Mouse (Mus musculus) testis, adult 2 months (tissue): ENCODE data around the gene Ldb2. TPM values are rescaled to one million over a fixed set of nuclear protein-coding genes. Genes with fewer than 3 reads are reported as not detected.

ENCODE experiments used
- H3K27ac ChIP-seq: fragments of 200-500 bp; 2 replicates; pipeline ENCODE4 v1.5.1; 2012; ENCODE audit warnings: low read depth, low read length; ENCODE audit not compliant: control insufficient read depth, insufficient read depth
- H3K27me3 ChIP-seq: fragments of 200-500 bp; 2 replicates; pipeline ENCODE4 v1.6.1; 2012; ENCODE audit warnings: mild to moderate bottlenecking, low read length, moderate library complexity; ENCODE audit not compliant: control insufficient read depth, insufficient read depth
- H3K36me3 ChIP-seq: fragments of 200-500 bp; 2 replicates; pipeline ENCODE4 v1.6.1; 2012; ENCODE audit warnings: mild to moderate bottlenecking, low read length; ENCODE audit not compliant: control insufficient read depth, insufficient read depth
- H3K4me1 ChIP-seq: fragments of 200-500 bp; 2 replicates; pipeline ENCODE4 v1.6.1; 2012; ENCODE audit warnings: low read length; ENCODE audit not compliant: control insufficient read depth, insufficient read depth
- H3K4me3 ChIP-seq: fragments of 200-500 bp; 2 replicates; pipeline ENCODE4 v1.5.1; 2012; ENCODE audit warnings: low read depth, mild to moderate bottlenecking, low read length, moderate library complexity, mixed read lengths; ENCODE audit not compliant: control insufficient read depth
- CTCF ChIP-seq: fragments of 200-500 bp; IDR thresholded peaks from 2 replicates; pipeline ENCODE4 v1.5.1; 2012; ENCODE audit warnings: low read depth, mild to moderate bottlenecking, inconsistent platforms, low read length, moderate library complexity; ENCODE audit not compliant: control insufficient read depth, insufficient read depth, insufficient replicate concordance
- POLR2A ChIP-seq: fragments of 200-500 bp; IDR thresholded peaks from 2 replicates; pipeline ENCODE4 v1.6.1; 2012; ENCODE audit warnings: low read depth, mild to moderate bottlenecking, inconsistent platforms, low read length, moderate library complexity; ENCODE audit not compliant: control insufficient read depth
- polyA plus RNA-seq: library from polyadenylated mRNA; depleted of rRNA; stranded (reverse); fragments of >200 nt; gene quantifications from 2 replicates; pipeline ENCODE4 v1.2.3, GENCODE M21; 2012

The Ldb2 gene
- polyA plus RNA-seq, 1 experiment = 0.99 TPM

DNA sequence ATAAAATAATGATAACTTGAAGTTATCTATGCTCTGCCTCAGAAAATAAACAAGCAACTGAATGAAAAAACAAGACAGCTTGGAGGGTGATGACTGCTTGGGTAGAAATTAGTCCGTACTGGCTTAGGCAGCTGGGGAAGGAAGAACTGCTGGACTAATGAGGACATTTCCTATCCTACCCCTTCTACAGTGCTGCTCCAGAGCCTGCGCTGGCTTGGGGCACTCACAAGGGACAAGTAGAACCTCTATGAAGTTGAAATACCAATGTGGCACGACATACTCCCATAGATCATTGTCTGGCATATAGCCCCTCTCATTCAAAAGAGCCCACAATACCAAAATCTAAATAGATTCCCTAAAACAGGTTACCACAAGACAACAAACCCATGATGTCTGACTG is 131.6 kb downstream of the Ldb2 start:
- Histone ChIP-seq H3K27me3 (no peaks in the 10 kb centered on the region), H3K27ac (no peak overlapping the region), H3K36me3 (no peaks in the 10 kb centered on the region), H3K4me3 (no peak overlapping the region), H3K4me1 (no peaks in the 10 kb centered on the region)
- TF ChIP-seq CTCF (no peak), POLR2A (no peak)

DNA sequence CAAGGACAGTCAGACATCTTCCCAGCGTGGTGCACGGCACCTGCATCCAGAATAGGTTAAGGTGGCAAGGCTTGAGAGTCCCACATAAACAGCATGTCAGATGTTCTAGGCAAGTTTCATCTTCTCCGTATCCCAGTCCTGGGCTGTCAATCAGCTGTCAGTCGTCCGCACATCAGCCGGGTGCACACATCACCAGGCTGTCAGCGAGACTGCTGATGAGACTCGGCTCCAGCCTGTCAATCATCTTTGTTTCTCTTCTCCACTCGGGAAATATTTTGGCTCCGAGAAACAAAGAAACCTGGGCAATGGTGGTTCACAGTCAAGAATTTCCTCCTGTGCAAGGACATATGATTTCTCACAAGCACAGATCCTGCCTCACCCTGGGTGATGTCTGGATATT is 132.1 kb downstream of the Ldb2 start:
- H3K36me3 ChIP-seq = no peaks in the 10 kb centered on the region
- TF ChIP-seq POLR2A (no peak), CTCF (no peak)

DNA sequence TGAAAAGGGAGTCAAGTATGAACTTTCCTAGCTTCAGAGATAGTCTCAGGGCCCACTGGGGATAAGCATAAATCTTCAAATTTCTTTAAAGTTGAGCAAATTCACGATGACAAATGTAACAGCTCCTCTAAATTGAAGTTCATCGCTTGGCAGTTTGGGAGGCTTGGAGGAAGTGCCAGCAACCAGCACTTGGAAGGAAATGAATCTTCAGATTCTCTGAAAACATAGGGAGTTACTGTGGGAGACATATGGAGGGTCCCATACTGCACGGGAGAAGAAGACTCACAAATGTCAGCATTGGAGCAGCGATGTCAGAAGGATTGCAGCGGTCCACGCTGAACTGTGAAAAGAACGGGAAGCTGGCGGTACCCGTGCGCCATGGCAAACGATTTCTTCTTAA is 139.8 kb downstream of the Ldb2 start:
- Histone ChIP-seq H3K4me3 (no peak overlapping the region), H3K4me1 (no peaks in the 10 kb centered on the region), H3K36me3 (no peaks in the 10 kb centered on the region), H3K27me3 (no peaks in the 10 kb centered on the region), H3K27ac (no peak overlapping the region)
- TF ChIP-seq POLR2A (no peak), CTCF (no peak)

More for the DNA sequence above, 132.1 kb downstream of the Ldb2 start:
- Histone ChIP-seq H3K27ac (no peak overlapping the region), H3K4me3 (no peak overlapping the region), H3K4me1 (no peaks in the 10 kb centered on the region), H3K27me3 (no peaks in the 10 kb centered on the region)

DNA sequence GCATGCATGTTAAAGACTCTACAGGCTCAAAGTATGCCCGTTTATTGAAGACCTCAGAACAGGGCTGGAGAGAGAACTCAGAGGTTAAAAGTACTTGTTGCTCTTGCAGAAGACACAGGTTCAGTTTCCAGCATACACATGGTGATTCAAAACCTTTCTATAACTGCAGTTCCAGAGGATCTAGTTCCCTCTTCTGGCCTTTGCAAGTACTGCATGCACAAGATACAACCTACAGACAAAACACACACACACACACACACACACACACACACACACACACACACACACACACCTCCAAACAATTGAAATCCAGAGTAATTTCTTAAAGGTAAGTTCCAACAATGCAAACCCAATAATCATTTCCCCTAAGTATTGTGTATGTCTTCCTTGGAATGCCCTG is 142.8 kb downstream of the Ldb2 start:
- H3K4me1 ChIP-seq = no peaks in the 10 kb centered on the region
- no peak for TF ChIP-seq POLR2A
- no peak for TF ChIP-seq CTCF
- no peaks in the 10 kb centered on the region for H3K27me3 ChIP-seq
- no peak overlapping the region for H3K4me3 ChIP-seq
- no peaks in the 10 kb centered on the region for H3K36me3 ChIP-seq
- H3K27ac ChIP-seq = no peak overlapping the region

DNA sequence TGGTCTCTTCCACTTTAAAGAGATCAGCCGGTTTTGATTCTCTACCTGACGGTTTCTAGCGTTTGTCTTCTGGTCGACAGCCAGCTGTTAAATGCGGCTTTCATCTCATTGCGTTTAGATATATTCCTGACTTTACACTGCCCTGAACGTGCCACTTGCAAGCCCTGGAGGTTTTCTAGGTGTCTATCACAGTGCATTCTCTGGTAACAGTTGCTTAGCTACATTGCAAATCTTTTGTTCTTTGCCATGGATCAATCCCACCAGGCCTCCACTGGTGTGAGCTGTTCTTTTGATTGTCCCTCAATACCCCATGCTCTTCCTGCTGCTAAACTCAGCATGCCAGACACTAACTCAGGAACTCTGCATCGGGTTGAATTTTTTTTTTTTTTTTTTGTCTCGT is 145.1 kb downstream of the Ldb2 start:
- Histone ChIP-seq H3K27me3 (no peaks in the 10 kb centered on the region), H3K36me3 (no peaks in the 10 kb centered on the region), H3K4me1 (no peaks in the 10 kb centered on the region), H3K27ac (no peak overlapping the region), H3K4me3 (no peak overlapping the region)
- TF ChIP-seq CTCF = no peak
- no peak for TF ChIP-seq POLR2A

DNA sequence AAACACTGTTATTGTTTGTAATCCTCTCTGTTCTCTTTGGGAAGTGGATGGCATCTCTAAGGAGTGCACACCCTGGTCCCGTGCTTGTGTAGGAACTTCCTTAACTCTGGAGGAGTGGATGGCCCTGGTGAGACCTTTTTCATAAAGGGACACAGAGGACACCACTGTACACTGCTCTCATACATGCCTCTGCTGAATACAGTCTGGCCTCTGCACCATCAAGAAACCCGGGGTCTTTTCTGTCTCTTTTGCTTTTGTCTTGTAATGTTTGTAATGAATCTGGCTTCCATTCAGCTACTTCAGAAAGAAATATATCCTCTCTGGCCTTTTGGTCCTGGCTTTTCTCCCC is 152.7 kb downstream of the Ldb2 start:
- no peak overlapping the region for H3K27ac ChIP-seq
- H3K4me3 ChIP-seq = no peak overlapping the region
- no peaks in the 10 kb centered on the region for H3K27me3 ChIP-seq
- TF ChIP-seq CTCF (no peak), POLR2A (no peak)
- H3K36me3 ChIP-seq = no peaks in the 10 kb centered on the region
- H3K4me1 ChIP-seq = no peaks in the 10 kb centered on the region

DNA sequence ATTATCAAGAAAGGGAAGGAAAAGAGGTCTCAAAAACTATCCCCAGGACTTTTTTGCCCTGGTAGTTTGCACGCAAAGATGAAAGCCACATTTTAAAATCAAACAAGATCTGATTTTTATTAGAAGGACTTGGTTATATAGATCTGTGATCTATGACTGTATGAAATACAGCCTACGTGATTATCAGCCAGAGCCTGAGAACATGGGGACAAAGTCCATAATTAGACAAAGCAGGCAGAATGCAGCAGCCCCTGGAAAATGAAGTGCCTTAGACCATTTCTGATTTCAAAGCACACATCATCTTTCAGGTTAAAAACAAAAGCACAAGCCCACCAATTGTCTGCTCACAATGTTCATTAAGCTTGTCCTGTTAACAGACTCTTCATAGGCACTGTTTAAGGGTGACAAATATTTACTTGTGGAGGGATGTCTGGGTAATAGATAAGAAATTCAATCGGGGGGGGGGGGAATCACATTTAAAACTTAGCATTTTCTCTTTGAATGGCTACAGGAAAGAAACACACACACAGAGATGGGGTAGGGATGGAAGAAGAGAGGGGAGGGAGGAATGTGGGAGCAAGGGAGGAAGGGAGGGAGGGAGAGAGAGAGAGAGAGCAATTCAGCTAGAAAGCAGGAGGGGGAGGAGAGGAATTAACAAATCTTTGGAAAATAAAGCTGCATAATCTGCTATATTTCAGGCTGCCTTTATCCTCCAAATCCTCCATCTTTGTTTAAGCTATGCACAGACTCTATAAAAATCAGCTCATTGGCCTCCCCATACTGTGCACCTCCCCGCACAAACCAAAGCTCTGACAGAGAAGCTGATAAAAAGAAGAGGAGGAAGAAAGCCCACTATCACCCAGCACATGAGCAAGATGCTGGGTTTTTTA is 153.3 kb downstream of the Ldb2 start:
- Histone ChIP-seq H3K4me1 (no peaks in the 10 kb centered on the region), H3K36me3 (no peaks in the 10 kb centered on the region), H3K4me3 (no peak overlapping the region), H3K27me3 (no peaks in the 10 kb centered on the region), H3K27ac (no peak overlapping the region)
- TF ChIP-seq CTCF (no peak), POLR2A (no peak)
